Mouse (Mus musculus): Measurements from ENCODE around the gene Adgrg1.

DNA sequence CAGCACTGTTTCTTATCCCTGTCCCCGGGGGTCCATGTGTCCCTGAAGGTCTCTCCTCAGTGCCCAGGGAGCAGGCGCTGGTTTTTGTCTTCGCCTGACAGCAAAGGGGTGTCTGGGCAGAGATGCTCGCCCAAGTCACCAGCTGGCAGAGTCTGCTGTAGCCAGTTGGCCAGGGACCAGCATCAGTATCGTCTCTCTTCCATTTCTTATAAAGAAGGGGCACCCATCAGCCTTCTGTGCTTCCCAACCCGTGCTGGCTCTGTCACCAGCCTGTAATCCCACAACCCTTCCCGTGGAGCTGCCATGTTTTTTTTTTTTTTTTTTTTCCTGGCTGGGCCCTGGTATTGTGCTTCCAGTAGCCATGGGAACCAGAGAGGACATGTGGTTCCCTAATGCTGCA lies 7.3 kb downstream of the Adgrg1 start:
- TF ChIP-seq CTCF (IDR thresholded peaks at IDR 0.05; ENCODE audit: low read depth): no peak
- no peak for TF ChIP-seq EP300 (IDR thresholded peaks at IDR 0.05; ENCODE audit: low read depth)

Measured in liver, embryonic 14.5 days (tissue).